Mouse (Mus musculus) limb, embryonic 13.5 days (tissue): ENCODE measurements around the gene Pced1b. TPM values are rescaled to one million over a fixed set of nuclear protein-coding genes. Genes with fewer than 3 reads are reported as not detected.
A peak's percentile ranks its signal among the peaks of the same experiment; 100 is the strongest.

Source experiments
- ATAC-seq: fragments of 200-750 bp; cut with Nextera tagmentation; 2 replicates; pipeline ENCODE4 v1.8.0; 2017; ENCODE audit warnings: low read depth, moderate number of reproducible peaks, moderate TSS enrichment; ENCODE audit not compliant: low FRiP score
- H3K27ac ChIP-seq: fragments of 300-500 bp; sonication (generic); 2 replicates; pipeline ENCODE4 v1.5.1; 2015; ENCODE audit warnings: inconsistent platforms, mild to moderate bottlenecking, moderate library complexity
- H3K27me3 ChIP-seq: fragments of 300-500 bp; sonication (generic); 2 replicates; pipeline ENCODE4 v1.6.1; 2015; ENCODE audit warnings: mild to moderate bottlenecking, inconsistent platforms
- H3K36me3 ChIP-seq: fragments of 300-500 bp; sonication (generic); 2 replicates; pipeline ENCODE4 v1.6.1; 2015; ENCODE audit warnings: inconsistent platforms, mild to moderate bottlenecking, moderate library complexity
- H3K4me1 ChIP-seq: fragments of 300-500 bp; sonication (generic); 2 replicates; pipeline ENCODE4 v1.6.1; 2015; ENCODE audit warnings: inconsistent platforms
- H3K4me2 ChIP-seq: fragments of 300-500 bp; sonication (generic); replicated peaks from 2 replicates; pipeline ENCODE4 v1.6.1; 2015; ENCODE audit warnings: inconsistent platforms, mild to moderate bottlenecking, moderate library complexity
- H3K4me3 ChIP-seq: fragments of 300-500 bp; sonication (generic); 2 replicates; pipeline ENCODE4 v1.5.1; 2015; ENCODE audit warnings: moderate library complexity, mild to moderate bottlenecking, inconsistent platforms
- H3K9ac ChIP-seq: fragments of 300-500 bp; sonication (generic); 2 replicates; pipeline ENCODE4 v1.6.1; 2015; ENCODE audit warnings: mild to moderate bottlenecking, inconsistent platforms
- H3K9me3 ChIP-seq: fragments of 300-500 bp; sonication (generic); 2 replicates; pipeline ENCODE4 v1.6.1; 2016; ENCODE audit warnings: inconsistent platforms
- WGBS: fragments of 180-500 bp; shearing (Covaris S2); methylation state at CpG from one replicate; pipeline ENCODE4 v1.1.7; 2015; 5-methylcytosine and 5-hydroxymethylcytosine counted together
- polyA plus RNA-seq: library from polyadenylated mRNA; unstranded; fragments of >200 nt; fragmentation: Nextera tagmentation; extraction: Ambion mirVana; gene quantifications from 2 replicates; pipeline ENCODE4 v1.2.1, GENCODE M21; 2015

The Pced1b gene
- polyA plus RNA-seq, 1 experiment from 2014 or later: 2.9 TPM

GRCm38 (mm10) chr15:97291291-97292050 is 44.6 kb downstream of the Pced1b start:
- peak overlapping the region; percentile 15; the same call in 1 of the 2 replicates for H3K27ac ChIP-seq
- H3K27me3 ChIP-seq: no peaks in the 10 kb centered on the region
- H3K4me3 ChIP-seq: no peak overlapping the region
- H3K9me3 ChIP-seq: peaks cover 5% of the 10 kb centered on the region; the same call in 1 of the 2 replicates
- no peak overlapping the region for H3K9ac ChIP-seq
- H3K4me2 ChIP-seq: no peak overlapping the region
- H3K4me1 ChIP-seq: peaks cover 15% of the 10 kb centered on the region; the same call in 1 of the 2 replicates
- H3K36me3 ChIP-seq: 0 out of 2 replicates have a peak, but pooled peaks cover 7% of the 10 kb centered on the region
- WGBS: 52% methylated on average over 21 of the region's 21 CpGs
- peak; percentile 72; the same call in 1 of the 2 replicates for ATAC-seq

- Histone ChIP-seq H3K36me3 (no peaks in the 10 kb centered on the region), H3K9ac (no peak overlapping the region), H3K4me1 (no peaks in the 10 kb centered on the region), H3K4me3 (no peak overlapping the region), H3K9me3 (no peaks in the 10 kb centered on the region), H3K4me2 (no peak overlapping the region), H3K27ac (no peak overlapping the region), H3K27me3 (no peaks in the 10 kb centered on the region)
- no peak for ATAC-seq
- 81% methylated on average over 9 of the region's 9 CpGs for WGBS
Observed at GRCm38 (mm10) chr15:97307935-97308334, 61.0 kb downstream of the Pced1b start.

GRCm38 (mm10) chr15:97309533-97309932 is 62.6 kb downstream of the Pced1b start:
- H3K4me3 ChIP-seq: no peak overlapping the region
- no peaks in the 10 kb centered on the region for H3K27me3 ChIP-seq
- no peak overlapping the region for H3K27ac ChIP-seq
- no peaks in the 10 kb centered on the region for H3K4me1 ChIP-seq
- WGBS: 94% methylated on average over 2 of the region's 2 CpGs
- no peak for ATAC-seq
- H3K9ac ChIP-seq: no peak overlapping the region
- H3K36me3 ChIP-seq: no peaks in the 10 kb centered on the region
- H3K9me3 ChIP-seq: no peaks in the 10 kb centered on the region
- no peak overlapping the region for H3K4me2 ChIP-seq

GRCm38 (mm10) chr15:97310251-97310650 is 63.3 kb downstream of the Pced1b start:
- Histone ChIP-seq H3K9me3 (no peaks in the 10 kb centered on the region), H3K4me1 (0 out of 2 replicates have a peak, but pooled peaks cover 1% of the 10 kb centered on the region), H3K27me3 (no peaks in the 10 kb centered on the region), H3K27ac (no peak overlapping the region), H3K4me3 (no peak overlapping the region), H3K9ac (no peak overlapping the region), H3K4me2 (no peak overlapping the region), H3K36me3 (no peaks in the 10 kb centered on the region)
- ATAC-seq: no peak
- WGBS: 82% methylated on average over 9 of the region's 9 CpGs

GRCm38 (mm10) chr15:97311211-97311610 is 64.3 kb downstream of the Pced1b start:
- H3K27me3 ChIP-seq: no peaks in the 10 kb centered on the region
- no peak for ATAC-seq
- H3K9ac ChIP-seq: no peak overlapping the region
- WGBS: 86% methylated on average over 7 of the region's 7 CpGs
- H3K4me2 ChIP-seq: no peak overlapping the region
- H3K27ac ChIP-seq: no peak overlapping the region
- peaks cover 9% of the 10 kb centered on the region for H3K4me1 ChIP-seq
- H3K9me3 ChIP-seq: no peaks in the 10 kb centered on the region
- H3K36me3 ChIP-seq: no peaks in the 10 kb centered on the region
- no peak overlapping the region for H3K4me3 ChIP-seq

GRCm38 (mm10) chr15:97311937-97312336 is 65.0 kb downstream of the Pced1b start:
- Histone ChIP-seq H3K4me2 (no peak overlapping the region), H3K36me3 (no peaks in the 10 kb centered on the region), H3K27ac (no peak overlapping the region), H3K27me3 (no peaks in the 10 kb centered on the region), H3K4me3 (no peak overlapping the region), H3K9ac (no peak overlapping the region), H3K9me3 (no peaks in the 10 kb centered on the region), H3K4me1 (peaks cover 16% of the 10 kb centered on the region)
- ATAC-seq: no peak
- 91% methylated on average over 8 of the region's 8 CpGs for WGBS

GRCm38 (mm10) chr15:97314720-97315421 is 68.0 kb downstream of the Pced1b start:
- Histone ChIP-seq H3K4me3 (no peak overlapping the region), H3K4me2 (no peak overlapping the region), H3K27ac (no peak overlapping the region), H3K36me3 (no peaks in the 10 kb centered on the region), H3K9ac (no peak overlapping the region), H3K9me3 (0 out of 2 replicates have a peak, but pooled peaks cover 3% of the 10 kb centered on the region), H3K4me1 (peaks cover 17% of the 10 kb centered on the region), H3K27me3 (no peaks in the 10 kb centered on the region)
- WGBS: 86% methylated on average over 14 of the region's 14 CpGs
- no peak for ATAC-seq

GRCm38 (mm10) chr15:97315422-97315757 is 68.5 kb downstream of the Pced1b start:
- Histone ChIP-seq H3K4me2 (no peak overlapping the region), H3K36me3 (no peaks in the 10 kb centered on the region), H3K27me3 (no peaks in the 10 kb centered on the region), H3K9ac (no peak overlapping the region), H3K27ac (no peak overlapping the region), H3K4me1 (peaks cover 17% of the 10 kb centered on the region), H3K4me3 (no peak overlapping the region), H3K9me3 (0 out of 2 replicates have a peak, but pooled peaks cover 3% of the 10 kb centered on the region)
- WGBS: 89% methylated on average over 9 of the region's 9 CpGs
- ATAC-seq: no peak

GRCm38 (mm10) chr15:97318365-97319001 is 71.6 kb downstream of the Pced1b start:
- peaks cover 17% of the 10 kb centered on the region for H3K4me1 ChIP-seq
- H3K27ac ChIP-seq: no peak overlapping the region
- H3K27me3 ChIP-seq: no peaks in the 10 kb centered on the region
- H3K9ac ChIP-seq: no peak overlapping the region
- WGBS: 88% methylated on average over 21 of the region's 21 CpGs
- ATAC-seq: no peak
- 0 out of 2 replicates have a peak, but pooled peaks cover 4% of the 10 kb centered on the region for H3K9me3 ChIP-seq
- no peaks in the 10 kb centered on the region for H3K36me3 ChIP-seq
- H3K4me2 ChIP-seq: no peak overlapping the region
- H3K4me3 ChIP-seq: no peak overlapping the region

- no peak for ATAC-seq
- 59% methylated on average over 5 of the region's 5 CpGs for WGBS
- H3K27ac ChIP-seq: no peak overlapping the region
- no peak overlapping the region for H3K4me3 ChIP-seq
- H3K27me3 ChIP-seq: no peaks in the 10 kb centered on the region
- no peaks in the 10 kb centered on the region for H3K36me3 ChIP-seq
- H3K4me1 ChIP-seq: no peaks in the 10 kb centered on the region
- no peak overlapping the region for H3K9ac ChIP-seq
- peaks cover 11% of the 10 kb centered on the region for H3K9me3 ChIP-seq
- H3K4me2 ChIP-seq: no peak overlapping the region
Observed at GRCm38 (mm10) chr15:97322821-97323220, 75.9 kb downstream of the Pced1b start.

- Histone ChIP-seq H3K4me3 (no peak overlapping the region), H3K36me3 (no peaks in the 10 kb centered on the region), H3K9me3 (peaks cover 11% of the 10 kb centered on the region), H3K27me3 (no peaks in the 10 kb centered on the region), H3K9ac (no peak overlapping the region), H3K4me1 (no peaks in the 10 kb centered on the region), H3K27ac (no peak overlapping the region), H3K4me2 (no peak overlapping the region)
- ATAC-seq: no peak
- 69% methylated on average over 24 of the region's 24 CpGs for WGBS
Observed at GRCm38 (mm10) chr15:97323466-97323865, 76.6 kb downstream of the Pced1b start.

GRCm38 (mm10) chr15:97324311-97324710 is 77.4 kb downstream of the Pced1b start:
- no peak for ATAC-seq
- peaks cover 11% of the 10 kb centered on the region for H3K9me3 ChIP-seq
- H3K4me2 ChIP-seq: no peak overlapping the region
- no peak overlapping the region for H3K4me3 ChIP-seq
- H3K4me1 ChIP-seq: no peaks in the 10 kb centered on the region
- H3K9ac ChIP-seq: no peak overlapping the region
- no peak overlapping the region for H3K27ac ChIP-seq
- WGBS: 44% methylated on average over 9 of the region's 9 CpGs
- no peaks in the 10 kb centered on the region for H3K27me3 ChIP-seq
- no peaks in the 10 kb centered on the region for H3K36me3 ChIP-seq
